Mouse (Mus musculus): ENCODE measurements at regions not wholly inside any gene's neighbourhood (a gene's known extent, or its start where the extent isn't known, plus 50 kb on each side); places are given as distances from the start of the nearest gene placed in this dataset.

DNA sequence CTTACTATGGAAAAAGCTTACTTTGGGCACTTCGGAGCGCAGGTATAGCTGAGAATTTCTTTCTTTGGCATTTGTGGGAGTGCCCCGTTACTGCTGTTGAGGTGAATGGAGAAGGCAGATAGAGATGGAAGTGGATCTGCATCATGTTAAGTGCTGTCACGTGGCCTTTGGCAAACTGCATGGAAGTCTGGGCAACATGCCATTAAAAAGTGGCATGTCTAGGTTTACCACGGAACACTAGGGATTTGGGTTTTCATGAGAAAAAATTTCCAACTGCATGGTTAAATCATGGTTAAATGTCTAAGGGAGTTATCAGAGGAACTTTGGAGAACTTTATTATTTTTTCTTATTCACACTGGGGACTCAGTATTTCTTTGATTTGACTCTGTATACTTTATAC, 102.0 kb upstream of the Mmadhc start:
- Histone ChIP-seq H3K36me3 (ENCODE audit: control insufficient read depth, insufficient read depth, low read length) (no peaks in the 10 kb centered on the region), H3K4me2 (replicated peaks; ENCODE audit: low read depth, low read length) (no peak overlapping the region), H3K27ac (ENCODE audit: low read length) (no peak overlapping the region), H3K4me1 (ENCODE audit: control insufficient read depth, insufficient read depth, low read length) (no peaks in the 10 kb centered on the region), H3K9me3 (ENCODE audit: control insufficient read depth, low read depth, low read length) (no peaks in the 10 kb centered on the region), H3K4me3 (ENCODE audit: low read depth, low read length) (no peak overlapping the region), H3K27me3 (ENCODE audit: control insufficient read depth, insufficient read depth, low read length) (no peaks in the 10 kb centered on the region), H3K9ac (replicated peaks; ENCODE audit: low read depth, low read length) (no peak overlapping the region)
- 71% methylated on average over 5 of the region's 5 CpGs for WGBS
- ATAC-seq (ENCODE audit: insufficient number of reproducible peaks, insufficient read depth, low FRiP score, low read depth) = no peak

DNA sequence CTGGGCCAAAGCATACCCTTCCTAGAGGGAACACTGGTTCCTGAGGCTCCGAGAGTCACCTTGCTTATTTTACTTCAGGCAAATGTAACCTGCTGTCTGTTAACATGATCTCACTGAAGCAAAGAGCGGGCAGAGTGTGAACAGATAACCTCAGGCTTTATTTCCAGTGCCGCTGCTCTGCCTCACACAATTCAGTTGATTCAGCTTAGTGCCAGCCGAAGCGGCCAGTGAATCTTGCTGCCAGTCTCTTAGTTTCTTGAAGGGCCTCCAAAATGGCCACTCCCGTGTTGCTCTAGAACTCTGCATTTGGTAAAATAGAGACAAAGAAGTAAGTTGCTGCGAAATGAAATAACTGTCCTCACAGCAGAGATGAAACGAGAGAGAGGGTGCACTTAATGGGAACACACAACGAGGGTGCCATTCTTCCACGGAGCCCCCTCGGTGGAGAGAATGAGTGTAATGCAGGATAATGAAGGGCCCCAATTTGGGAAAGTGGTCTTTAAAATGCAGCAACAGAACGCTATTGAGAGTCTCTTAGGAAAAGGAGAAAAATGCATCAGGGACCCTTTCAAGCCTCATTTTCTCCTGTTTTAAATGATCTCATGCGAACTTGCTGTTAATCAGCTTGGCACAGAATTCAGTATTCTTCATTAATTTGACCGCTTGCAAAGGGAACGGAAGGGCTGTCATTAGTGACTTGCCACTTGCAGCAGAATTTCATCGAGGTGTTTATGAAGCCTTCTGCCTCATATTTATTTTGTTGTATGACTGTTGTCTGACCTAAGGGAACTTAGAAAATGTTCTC, 81.2 kb upstream of the Mmadhc start:
- H3K4me3 ChIP-seq (ENCODE audit: low read depth, low read length) = no peak overlapping the region
- H3K4me1 ChIP-seq (ENCODE audit: control insufficient read depth, insufficient read depth, low read length) = no peaks in the 10 kb centered on the region
- ATAC-seq (ENCODE audit: insufficient number of reproducible peaks, insufficient read depth, low FRiP score, low read depth) = no peak
- no peaks in the 10 kb centered on the region for H3K27me3 ChIP-seq (ENCODE audit: control insufficient read depth, insufficient read depth, low read length)
- no peak overlapping the region for H3K27ac ChIP-seq (ENCODE audit: low read length)
- H3K9ac ChIP-seq (replicated peaks; ENCODE audit: low read depth, low read length) = no peak overlapping the region
- no peaks in the 10 kb centered on the region for H3K9me3 ChIP-seq (ENCODE audit: control insufficient read depth, low read depth, low read length)
- H3K36me3 ChIP-seq (ENCODE audit: control insufficient read depth, insufficient read depth, low read length) = no peaks in the 10 kb centered on the region
- H3K4me2 ChIP-seq (replicated peaks; ENCODE audit: low read depth, low read length) = no peak overlapping the region
- 83% methylated on average over 16 of the region's 16 CpGs for WGBS

DNA sequence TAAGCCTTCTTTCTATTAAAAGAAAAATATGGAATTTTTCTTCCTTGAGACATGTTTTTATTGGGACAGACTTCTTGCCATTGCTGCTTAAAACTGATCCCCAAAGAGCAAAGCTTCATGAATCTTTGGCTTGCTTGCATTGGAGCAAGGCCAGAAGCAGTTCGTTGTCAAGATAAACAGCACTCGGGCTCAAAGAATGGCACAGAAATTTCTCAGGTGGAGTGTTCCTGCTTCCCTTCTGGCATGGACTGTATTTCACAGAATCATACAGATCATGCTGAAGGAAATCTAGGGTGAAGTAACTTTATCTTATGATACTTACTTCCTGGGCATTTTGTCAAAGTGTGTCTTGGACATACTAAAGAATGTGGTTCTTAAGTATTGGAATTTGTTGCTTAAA, 77.0 kb upstream of the Mmadhc start:
- no peaks in the 10 kb centered on the region for H3K9me3 ChIP-seq (ENCODE audit: control insufficient read depth, low read depth, low read length)
- ATAC-seq (ENCODE audit: insufficient number of reproducible peaks, insufficient read depth, low FRiP score, low read depth) = no peak
- WGBS = 22% methylated on average over 2 of the region's 2 CpGs

DNA sequence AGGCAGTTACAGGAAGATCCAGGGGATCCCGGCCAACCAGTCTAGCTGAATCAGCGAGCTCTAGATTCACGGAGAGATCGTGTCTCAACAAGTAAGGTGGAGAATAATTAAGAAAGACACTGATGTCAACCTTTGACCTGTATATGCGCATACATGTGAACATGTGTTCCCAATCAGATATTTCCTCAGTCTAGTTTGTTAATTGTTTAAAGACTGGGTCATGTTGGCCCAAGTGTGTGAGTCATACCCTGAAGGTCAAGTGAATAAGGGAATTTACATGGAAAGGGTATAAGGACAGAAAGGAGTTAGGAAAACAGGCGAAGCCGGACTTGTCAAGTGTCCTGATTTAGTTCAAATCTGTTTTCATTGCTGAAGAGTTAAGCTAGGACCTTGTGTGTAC, 76.4 kb upstream of the Mmadhc start:
- H3K27me3 ChIP-seq (ENCODE audit: control insufficient read depth, insufficient read depth, low read length) = no peaks in the 10 kb centered on the region
- no peak overlapping the region for H3K9ac ChIP-seq (replicated peaks; ENCODE audit: low read depth, low read length)
- no peak overlapping the region for H3K4me3 ChIP-seq (ENCODE audit: low read depth, low read length)
- no peaks in the 10 kb centered on the region for H3K36me3 ChIP-seq (ENCODE audit: control insufficient read depth, insufficient read depth, low read length)
- no peaks in the 10 kb centered on the region for H3K9me3 ChIP-seq (ENCODE audit: control insufficient read depth, low read depth, low read length)
- WGBS = 78% methylated on average over 7 of the region's 7 CpGs
- H3K27ac ChIP-seq (ENCODE audit: low read length) = no peak overlapping the region
- no peak overlapping the region for H3K4me2 ChIP-seq (replicated peaks; ENCODE audit: low read depth, low read length)
- H3K4me1 ChIP-seq (ENCODE audit: control insufficient read depth, insufficient read depth, low read length) = no peaks in the 10 kb centered on the region
- no peak for ATAC-seq (ENCODE audit: insufficient number of reproducible peaks, insufficient read depth, low FRiP score, low read depth)

More for the DNA sequence above, 77.0 kb upstream of the Mmadhc start:
- Histone ChIP-seq H3K9ac (replicated peaks; ENCODE audit: low read depth, low read length) (no peak overlapping the region), H3K36me3 (ENCODE audit: control insufficient read depth, insufficient read depth, low read length) (no peaks in the 10 kb centered on the region), H3K4me3 (ENCODE audit: low read depth, low read length) (no peak overlapping the region), H3K4me1 (ENCODE audit: control insufficient read depth, insufficient read depth, low read length) (no peaks in the 10 kb centered on the region), H3K27me3 (ENCODE audit: control insufficient read depth, insufficient read depth, low read length) (no peaks in the 10 kb centered on the region), H3K4me2 (replicated peaks; ENCODE audit: low read depth, low read length) (no peak overlapping the region), H3K27ac (ENCODE audit: low read length) (no peak overlapping the region)

DNA sequence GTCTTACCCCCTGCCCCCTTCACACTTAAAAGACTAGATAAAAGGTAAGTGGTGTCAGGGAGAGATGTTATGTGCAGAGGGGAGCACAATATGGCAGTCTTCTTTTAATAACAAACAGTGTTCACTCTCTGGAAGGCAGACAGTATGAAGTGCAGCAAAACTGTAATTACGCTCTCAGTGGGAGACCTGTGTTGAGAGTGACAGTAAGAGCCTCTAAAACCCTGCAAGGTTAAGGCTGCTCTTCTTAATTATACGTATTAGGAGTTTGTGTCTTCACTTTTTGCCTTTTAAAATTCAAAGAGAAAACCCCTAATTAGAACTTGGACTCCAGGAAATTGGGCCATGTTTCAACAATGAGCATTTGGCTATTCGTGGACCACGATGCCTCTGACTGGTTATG, 72.2 kb upstream of the Mmadhc start:
- no peak overlapping the region for H3K27ac ChIP-seq (ENCODE audit: low read length)
- H3K27me3 ChIP-seq (ENCODE audit: control insufficient read depth, insufficient read depth, low read length) = no peaks in the 10 kb centered on the region
- 81% methylated on average over 4 of the region's 4 CpGs for WGBS
- no peak overlapping the region for H3K9ac ChIP-seq (replicated peaks; ENCODE audit: low read depth, low read length)
- H3K4me1 ChIP-seq (ENCODE audit: control insufficient read depth, insufficient read depth, low read length) = no peaks in the 10 kb centered on the region
- no peaks in the 10 kb centered on the region for H3K36me3 ChIP-seq (ENCODE audit: control insufficient read depth, insufficient read depth, low read length)
- no peak overlapping the region for H3K4me2 ChIP-seq (replicated peaks; ENCODE audit: low read depth, low read length)
- ATAC-seq (ENCODE audit: insufficient number of reproducible peaks, insufficient read depth, low FRiP score, low read depth) = no peak
- no peaks in the 10 kb centered on the region for H3K9me3 ChIP-seq (ENCODE audit: control insufficient read depth, low read depth, low read length)
- no peak overlapping the region for H3K4me3 ChIP-seq (ENCODE audit: low read depth, low read length)

DNA sequence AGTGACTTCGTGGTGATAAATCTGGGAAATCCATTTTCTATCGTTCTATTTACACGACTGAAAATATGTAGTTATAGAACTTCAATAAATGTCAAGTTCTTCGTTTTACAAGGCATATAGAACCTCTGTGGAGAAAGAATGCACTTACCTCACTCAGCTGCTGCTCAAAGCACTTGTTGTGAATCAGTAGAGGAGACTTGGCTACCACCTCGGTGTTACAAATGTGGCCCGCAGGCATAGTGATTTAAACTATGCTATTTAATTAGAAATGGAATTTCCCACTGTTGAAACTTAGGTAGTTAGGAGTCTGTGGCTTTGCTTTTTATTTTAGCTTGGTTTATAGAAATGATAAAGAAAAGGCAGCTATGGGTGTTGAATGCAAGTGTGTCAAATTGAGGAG, 71.8 kb upstream of the Mmadhc start:
- no peaks in the 10 kb centered on the region for H3K4me1 ChIP-seq (ENCODE audit: control insufficient read depth, insufficient read depth, low read length)
- H3K9me3 ChIP-seq (ENCODE audit: control insufficient read depth, low read depth, low read length) = no peaks in the 10 kb centered on the region
- WGBS = 58% methylated on average over 6 of the region's 6 CpGs
- H3K27me3 ChIP-seq (ENCODE audit: control insufficient read depth, insufficient read depth, low read length) = no peaks in the 10 kb centered on the region
- no peak for ATAC-seq (ENCODE audit: insufficient number of reproducible peaks, insufficient read depth, low FRiP score, low read depth)
- no peak overlapping the region for H3K4me3 ChIP-seq (ENCODE audit: low read depth, low read length)
- H3K4me2 ChIP-seq (replicated peaks; ENCODE audit: low read depth, low read length) = no peak overlapping the region
- H3K9ac ChIP-seq (replicated peaks; ENCODE audit: low read depth, low read length) = no peak overlapping the region
- H3K27ac ChIP-seq (ENCODE audit: low read length) = no peak overlapping the region
- H3K36me3 ChIP-seq (ENCODE audit: control insufficient read depth, insufficient read depth, low read length) = no peaks in the 10 kb centered on the region

DNA sequence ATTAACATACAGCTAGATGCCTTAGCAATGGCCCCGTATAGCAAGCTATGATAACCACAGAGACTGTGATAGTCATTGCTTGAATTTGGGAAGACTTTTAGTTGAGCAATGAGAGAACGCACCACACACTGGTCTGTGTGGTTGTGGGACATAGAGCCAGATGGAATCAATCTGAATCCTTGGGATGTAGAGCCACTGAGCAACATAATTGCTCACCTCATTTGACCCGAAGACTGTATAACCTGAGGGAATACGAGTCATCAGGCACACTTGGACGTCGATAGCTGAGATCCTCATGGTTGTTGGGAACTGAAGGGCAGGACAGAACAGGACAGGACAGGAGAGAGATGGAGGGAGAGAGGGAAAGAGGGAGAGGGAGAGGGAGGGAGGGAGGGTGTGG, 68.6 kb upstream of the Mmadhc start:
- Histone ChIP-seq H3K9me3 (ENCODE audit: control insufficient read depth, low read depth, low read length) (no peaks in the 10 kb centered on the region), H3K27me3 (ENCODE audit: control insufficient read depth, insufficient read depth, low read length) (no peaks in the 10 kb centered on the region), H3K9ac (replicated peaks; ENCODE audit: low read depth, low read length) (no peak overlapping the region), H3K27ac (ENCODE audit: low read length) (no peak overlapping the region), H3K36me3 (ENCODE audit: control insufficient read depth, insufficient read depth, low read length) (no peaks in the 10 kb centered on the region), H3K4me3 (ENCODE audit: low read depth, low read length) (no peak overlapping the region), H3K4me1 (ENCODE audit: control insufficient read depth, insufficient read depth, low read length) (no peaks in the 10 kb centered on the region), H3K4me2 (replicated peaks; ENCODE audit: low read depth, low read length) (no peak overlapping the region)
- no peak for ATAC-seq (ENCODE audit: insufficient number of reproducible peaks, insufficient read depth, low FRiP score, low read depth)
- 80% methylated on average over 6 of the region's 6 CpGs for WGBS

DNA sequence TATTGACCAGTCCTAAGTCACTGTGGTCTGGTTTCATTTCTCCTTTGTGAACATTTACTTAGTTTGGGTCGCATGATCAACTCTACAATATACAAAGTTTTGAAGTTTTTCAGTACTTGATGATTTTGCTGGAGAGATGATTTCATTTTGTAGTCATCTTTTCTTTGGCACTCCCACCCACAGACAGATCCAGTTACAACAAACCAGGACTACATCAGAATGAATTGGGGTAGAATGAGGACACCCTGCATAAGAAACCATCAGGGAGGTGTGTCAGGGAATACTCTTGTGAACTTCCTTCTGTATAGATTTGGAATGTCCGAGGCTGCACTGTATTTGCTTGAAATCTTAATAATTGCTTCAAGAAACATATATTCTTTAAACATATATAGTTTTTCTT, 59.5 kb upstream of the Mmadhc start:
- Histone ChIP-seq H3K27me3 (ENCODE audit: control insufficient read depth, insufficient read depth, low read length) (no peaks in the 10 kb centered on the region), H3K9ac (replicated peaks; ENCODE audit: low read depth, low read length) (no peak overlapping the region), H3K36me3 (ENCODE audit: control insufficient read depth, insufficient read depth, low read length) (no peaks in the 10 kb centered on the region), H3K9me3 (ENCODE audit: control insufficient read depth, low read depth, low read length) (no peaks in the 10 kb centered on the region), H3K4me2 (replicated peaks; ENCODE audit: low read depth, low read length) (no peak overlapping the region), H3K4me1 (ENCODE audit: control insufficient read depth, insufficient read depth, low read length) (no peaks in the 10 kb centered on the region), H3K27ac (ENCODE audit: low read length) (no peak overlapping the region), H3K4me3 (ENCODE audit: low read depth, low read length) (no peak overlapping the region)
- no peak for ATAC-seq (ENCODE audit: insufficient number of reproducible peaks, insufficient read depth, low FRiP score, low read depth)
- WGBS = 84% methylated on average over 2 of the region's 2 CpGs
